Mouse (Mus musculus) MEL (cell line): ENCODE measurements around the gene Rps6ka3.

ENCODE experiments used
- CTCF ChIP-seq, 3 experiments: IDR thresholded peaks in 2 of 3; conservative IDR thresholded peaks in 1 of 3; 2 replicates each; pipeline ENCODE4 v1.5.1; 2011 to 2012; ENCODE audit warnings: low read length in 3 of 3, low read depth in 2 of 3, mild to moderate bottlenecking in 2 of 3, improper control_type of control experiment in 1 of 3, inconsistent platforms in 1 of 3, mixed read lengths in 1 of 3, moderate library complexity in 1 of 3; ENCODE audit not compliant: control insufficient read depth in 1 of 3, insufficient read depth in 1 of 3, poor library complexity in 1 of 3, severe bottlenecking in 1 of 3
- E2F4 ChIP-seq: IDR thresholded peaks from 2 replicates; pipeline ENCODE4 v1.6.1; 2011; ENCODE audit warnings: low read depth, low read length, improper control_type of control experiment, borderline replicate concordance
- ELF1 ChIP-seq: IDR thresholded peaks from 2 replicates; pipeline ENCODE4 v1.6.1; 2014; ENCODE audit warnings: low read depth, mild to moderate bottlenecking, inconsistent platforms, low read length, improper control_type of control experiment, moderate library complexity
- ETS1 ChIP-seq: IDR thresholded peaks from 2 replicates; pipeline ENCODE4 v1.6.1; 2012; ENCODE audit warnings: low read depth, mild to moderate bottlenecking, inconsistent platforms, low read length, improper control_type of control experiment, moderate library complexity
- GABPA ChIP-seq: IDR thresholded peaks from 2 replicates; pipeline ENCODE4 v1.6.1; 2012; ENCODE audit warnings: low read depth, mild to moderate bottlenecking, inconsistent platforms, low read length, improper control_type of control experiment, moderate library complexity
- GATA1 ChIP-seq: IDR thresholded peaks from 2 replicates; pipeline ENCODE4 v1.6.1; 2011; ENCODE audit warnings: low read depth, low read length, improper control_type of control experiment
- MYC ChIP-seq: IDR thresholded peaks from 2 replicates; pipeline ENCODE4 v1.6.1; 2011; ENCODE audit warnings: low read depth, mild to moderate bottlenecking, low read length, improper control_type of control experiment, moderate library complexity
- NRF1 ChIP-seq: IDR thresholded peaks from 2 replicates; pipeline ENCODE4 v1.6.1; 2014; ENCODE audit warnings: low read depth, mild to moderate bottlenecking, inconsistent platforms, low read length, improper control_type of control experiment, moderate library complexity; ENCODE audit not compliant: poor library complexity, insufficient read depth, severe bottlenecking
- POLR2A ChIP-seq, 2 experiments: IDR thresholded peaks; 2 replicates each; pipeline ENCODE4 v1.6.1; 2011 to 2012; ENCODE audit warnings: low read length in 2 of 2, mild to moderate bottlenecking in 2 of 2, control low read depth in 1 of 2, improper control_type of control experiment in 1 of 2, low read depth in 1 of 2, moderate library complexity in 1 of 2; ENCODE audit not compliant: control insufficient read depth in 1 of 2, insufficient read depth in 1 of 2, poor library complexity in 1 of 2
- RCOR1 ChIP-seq: IDR thresholded peaks from 2 replicates; pipeline ENCODE4 v1.6.1; 2012; ENCODE audit warnings: low read depth, mild to moderate bottlenecking, inconsistent platforms, low read length, improper control_type of control experiment
- TCF12 ChIP-seq: IDR thresholded peaks from 2 replicates; pipeline ENCODE4 v1.6.1; 2014; ENCODE audit warnings: low read depth, mild to moderate bottlenecking, inconsistent platforms, low read length, improper control_type of control experiment, moderate library complexity
- USF2 ChIP-seq, 2 experiments: IDR thresholded peaks; 2 replicates each; pipeline ENCODE4 v1.6.1; 2011 to 2012; ENCODE audit warnings: improper control_type of control experiment in 2 of 2, low read length in 2 of 2, borderline replicate concordance in 1 of 2, inconsistent platforms in 1 of 2, low read depth in 1 of 2, mild to moderate bottlenecking in 1 of 2; ENCODE audit not compliant: insufficient read depth in 1 of 2
- ZKSCAN1 ChIP-seq: IDR thresholded peaks from 2 replicates; pipeline ENCODE4 v1.6.1; 2012; ENCODE audit warnings: low read depth, mild to moderate bottlenecking, inconsistent platforms, low read length, improper control_type of control experiment, moderate library complexity

DNA sequence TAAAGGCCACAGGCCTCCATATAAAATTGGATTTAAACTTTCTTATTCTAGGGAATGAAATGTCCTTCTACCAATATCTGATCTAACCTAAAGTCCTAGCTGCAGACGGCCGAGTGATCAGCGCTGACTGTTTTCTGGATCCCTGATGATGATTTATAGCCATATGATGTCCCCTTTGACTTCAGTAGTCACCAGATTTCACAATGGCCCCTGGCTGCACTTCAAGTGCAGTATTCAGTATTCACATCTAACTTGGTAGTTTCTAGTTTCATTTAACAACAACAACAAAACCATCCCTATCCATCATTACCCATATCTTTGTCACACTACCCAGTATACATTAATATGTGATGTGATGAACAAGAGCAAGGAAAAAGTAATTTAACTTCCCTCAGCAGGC is 154.4 kb downstream of the Rps6ka3 start:
- TF ChIP-seq USF2 (IDR thresholded peaks at IDR 0.05; ENCODE audit: borderline replicate concordance in 1 of 2, insufficient read depth in 1 of 2, low read depth in 1 of 2, low read length in 2 of 2) (no peak), MYC (no peak), ELF1 (no peak), TCF12 (no peak), RCOR1 (no peak), CTCF (IDR thresholded peaks at IDR 0.05 in 2 of 3, conservative IDR thresholded peaks at IDR 0.05 in 1 of 3; ENCODE audit: control insufficient read depth in 1 of 3, insufficient read depth in 1 of 3, low read depth in 2 of 3, low read length in 3 of 3, poor library complexity in 1 of 3, severe bottlenecking in 1 of 3) (no peak), GABPA (no peak), POLR2A (IDR thresholded peaks at IDR 0.05; ENCODE audit: control insufficient read depth in 1 of 2, insufficient read depth in 1 of 2, low read depth in 1 of 2, low read length in 2 of 2, poor library complexity in 1 of 2) (no peak), NRF1 (no peak), ZKSCAN1 (no peak), GATA1 (no peak), E2F4 (no peak), ETS1 (no peak)
